Mouse (Mus musculus): Measurements from ENCODE around the gene Dcun1d1. TPM values are rescaled to one million over a fixed set of nuclear protein-coding genes. Genes with fewer than 3 reads are reported as not detected.

Dcun1d1 gene
- polyA plus RNA-seq (2014; fragmentation: Nextera tagmentation; extraction: Ambion mirVana), result 93.3 and 103 TPM in 2 replicates

DNA sequence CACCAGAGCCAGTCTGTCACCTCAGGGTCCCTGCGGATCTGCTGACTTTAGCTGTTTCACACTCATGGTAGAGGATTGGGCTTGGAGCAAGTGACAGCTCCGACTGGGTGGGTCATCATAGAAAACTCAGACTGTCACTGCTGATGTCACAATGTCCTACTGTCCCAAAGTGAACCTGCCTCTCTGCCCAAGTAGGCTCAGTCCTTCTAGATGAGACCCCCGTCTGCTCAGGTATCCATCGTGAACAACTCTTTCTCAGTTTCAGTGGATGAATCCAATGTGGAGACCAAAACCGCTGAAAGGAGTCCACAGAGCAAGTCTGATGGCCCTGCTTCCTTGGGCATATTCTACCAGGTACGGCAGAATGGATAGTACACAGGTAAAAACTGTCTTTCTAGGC is at the start of gene Dcun1d1:
TSS of gene Dcun1d1 (minus strand) at position 101 of the 400 bp plus-strand sequence.
- Histone ChIP-seq H3K9me3 (ENCODE audit: control insufficient read depth, low read depth, low read length) (no peaks in the 10 kb centered on the region), H3K4me2 (replicated peaks; ENCODE audit: low read depth, low read length) (no peak within 1 kb of the TSS), H3K27ac (ENCODE audit: low read length) (no peak within 1 kb of the TSS), H3K4me1 (ENCODE audit: control insufficient read depth, insufficient read depth, low read length) (peaks cover 6% of the 10 kb centered on the region; the same call in 1 of the 2 replicates), H3K4me3 (ENCODE audit: low read depth, low read length) (no peak within 1 kb of the TSS), H3K9ac (replicated peaks; ENCODE audit: low read depth, low read length) (no peak within 1 kb of the TSS), H3K27me3 (ENCODE audit: control insufficient read depth, insufficient read depth, low read length) (no peaks in the 10 kb centered on the region), H3K36me3 (ENCODE audit: control insufficient read depth, insufficient read depth, low read length) (peaks cover 7% of the 10 kb centered on the region; the same call in 1 of the 2 replicates)
- no peak for ATAC-seq (ENCODE audit: insufficient number of reproducible peaks, insufficient read depth, low FRiP score, low read depth)
- 90% methylated on average over 6 of the region's 6 CpGs for WGBS

DNA sequence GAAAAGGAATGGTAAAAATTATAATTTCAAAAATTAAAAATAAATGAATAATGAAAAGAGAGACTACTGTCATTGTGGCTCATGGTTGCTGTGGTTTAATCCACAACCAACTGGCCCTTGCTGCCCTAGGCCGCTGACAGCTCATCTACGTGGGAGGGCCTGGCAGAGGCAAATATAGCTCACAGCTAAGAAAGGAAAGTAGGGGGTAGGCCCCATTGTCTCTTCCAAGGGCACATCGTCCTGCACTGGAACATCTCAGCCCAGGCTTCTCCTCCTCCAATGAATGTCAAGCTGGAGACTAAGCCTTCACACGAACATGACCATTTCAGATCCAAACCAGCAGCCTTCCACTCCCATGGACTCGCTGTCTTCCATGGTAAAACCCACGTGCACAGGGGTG is 49.0 kb upstream of the Dcun1d1 start:
- Histone ChIP-seq H3K27ac (ENCODE audit: low read length) (no peak overlapping the region), H3K9me3 (ENCODE audit: control insufficient read depth, low read depth, low read length) (no peaks in the 10 kb centered on the region), H3K36me3 (ENCODE audit: control insufficient read depth, insufficient read depth, low read length) (peaks cover 30% of the 10 kb centered on the region), H3K4me1 (ENCODE audit: control insufficient read depth, insufficient read depth, low read length) (no peaks in the 10 kb centered on the region), H3K9ac (replicated peaks; ENCODE audit: low read depth, low read length) (no peak overlapping the region), H3K4me2 (replicated peaks; ENCODE audit: low read depth, low read length) (no peak overlapping the region), H3K27me3 (ENCODE audit: control insufficient read depth, insufficient read depth, low read length) (no peaks in the 10 kb centered on the region), H3K4me3 (ENCODE audit: low read depth, low read length) (no peak overlapping the region)
- ATAC-seq (ENCODE audit: insufficient number of reproducible peaks, insufficient read depth, low FRiP score, low read depth), result no peak
- 94% methylated on average over 6 of the region's 6 CpGs for WGBS

GRCm38 (mm10) chr3:35973551-35973950 is 36.3 kb upstream of the Dcun1d1 start:
- no peaks in the 10 kb centered on the region for H3K27me3 ChIP-seq (ENCODE audit: control insufficient read depth, insufficient read depth, low read length)
- ATAC-seq (ENCODE audit: insufficient number of reproducible peaks, insufficient read depth, low FRiP score, low read depth), result no peak
- peaks cover 23% of the 10 kb centered on the region for H3K36me3 ChIP-seq (ENCODE audit: control insufficient read depth, insufficient read depth, low read length)
- H3K9me3 ChIP-seq (ENCODE audit: control insufficient read depth, low read depth, low read length), result no peaks in the 10 kb centered on the region
- whole genome bisulfite sequencing, result 71% methylated on average over 7 of the region's 7 CpGs
- no peak overlapping the region for H3K4me2 ChIP-seq (replicated peaks; ENCODE audit: low read depth, low read length)
- no peak overlapping the region for H3K27ac ChIP-seq (ENCODE audit: low read length)
- H3K4me1 ChIP-seq (ENCODE audit: control insufficient read depth, insufficient read depth, low read length), result no peaks in the 10 kb centered on the region
- no peak overlapping the region for H3K4me3 ChIP-seq (ENCODE audit: low read depth, low read length)
- H3K9ac ChIP-seq (replicated peaks; ENCODE audit: low read depth, low read length), result no peak overlapping the region

GRCm38 (mm10) chr3:35972985-35973384 is 35.7 kb upstream of the Dcun1d1 start:
- H3K36me3 ChIP-seq (ENCODE audit: control insufficient read depth, insufficient read depth, low read length), result peaks cover 23% of the 10 kb centered on the region
- 77% methylated on average over 4 of the region's 4 CpGs for WGBS
- H3K27ac ChIP-seq (ENCODE audit: low read length), result no peak overlapping the region
- H3K27me3 ChIP-seq (ENCODE audit: control insufficient read depth, insufficient read depth, low read length), result no peaks in the 10 kb centered on the region
- no peak overlapping the region for H3K9ac ChIP-seq (replicated peaks; ENCODE audit: low read depth, low read length)
- H3K4me2 ChIP-seq (replicated peaks; ENCODE audit: low read depth, low read length), result no peak overlapping the region
- H3K4me3 ChIP-seq (ENCODE audit: low read depth, low read length), result no peak overlapping the region
- no peak for ATAC-seq (ENCODE audit: insufficient number of reproducible peaks, insufficient read depth, low FRiP score, low read depth)
- no peaks in the 10 kb centered on the region for H3K9me3 ChIP-seq (ENCODE audit: control insufficient read depth, low read depth, low read length)
- no peaks in the 10 kb centered on the region for H3K4me1 ChIP-seq (ENCODE audit: control insufficient read depth, insufficient read depth, low read length)

DNA sequence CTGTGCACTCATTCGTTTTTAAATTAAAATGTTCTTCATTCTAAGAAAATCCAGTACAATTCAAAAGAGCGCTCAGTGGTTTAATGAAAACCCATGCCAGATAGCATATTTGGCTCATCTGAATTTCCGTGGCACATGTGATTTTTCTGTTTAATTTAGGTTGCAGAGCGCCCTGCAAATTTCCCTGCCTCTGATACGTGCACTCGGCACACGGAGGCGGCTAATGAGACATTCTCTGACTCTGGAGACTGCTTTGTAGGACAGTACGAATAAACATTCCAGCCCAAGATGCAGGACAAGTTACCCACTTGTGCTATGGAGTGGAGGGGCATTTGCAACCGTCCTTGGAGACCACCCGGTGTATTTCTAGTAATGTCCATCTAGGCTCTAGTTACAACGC is 33.9 kb upstream of the Dcun1d1 start:
- Histone ChIP-seq H3K4me2 (replicated peaks; ENCODE audit: low read depth, low read length) (no peak overlapping the region), H3K9ac (replicated peaks; ENCODE audit: low read depth, low read length) (no peak overlapping the region), H3K4me3 (ENCODE audit: low read depth, low read length) (no peak overlapping the region), H3K27ac (ENCODE audit: low read length) (no peak overlapping the region), H3K36me3 (ENCODE audit: control insufficient read depth, insufficient read depth, low read length) (peaks cover 20% of the 10 kb centered on the region), H3K4me1 (ENCODE audit: control insufficient read depth, insufficient read depth, low read length) (no peaks in the 10 kb centered on the region), H3K27me3 (ENCODE audit: control insufficient read depth, insufficient read depth, low read length) (no peaks in the 10 kb centered on the region), H3K9me3 (ENCODE audit: control insufficient read depth, low read depth, low read length) (no peaks in the 10 kb centered on the region)
- no peak for ATAC-seq (ENCODE audit: insufficient number of reproducible peaks, insufficient read depth, low FRiP score, low read depth)
- 92% methylated on average over 12 of the region's 12 CpGs for WGBS

DNA sequence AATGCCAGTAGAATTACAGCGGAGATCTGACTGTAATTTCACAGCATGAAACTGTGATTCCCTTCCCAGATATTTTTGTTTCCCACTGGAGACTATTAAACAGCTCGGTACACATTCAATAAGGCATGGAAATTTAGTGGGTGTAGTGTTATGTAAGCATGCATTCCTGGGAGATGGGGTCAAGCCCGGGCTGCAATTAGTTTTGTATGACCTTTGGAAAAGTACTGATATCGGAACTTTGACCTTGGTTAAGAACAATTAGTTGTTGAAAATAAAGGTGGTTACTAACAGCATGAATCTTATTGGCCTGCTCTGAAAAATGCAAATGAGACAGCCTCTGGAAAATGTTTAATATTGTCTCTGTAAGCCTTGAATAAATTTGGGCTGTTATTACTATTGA is 33.2 kb upstream of the Dcun1d1 start:
- Histone ChIP-seq H3K27ac (ENCODE audit: low read length) (no peak overlapping the region), H3K9me3 (ENCODE audit: control insufficient read depth, low read depth, low read length) (no peaks in the 10 kb centered on the region), H3K4me1 (ENCODE audit: control insufficient read depth, insufficient read depth, low read length) (no peaks in the 10 kb centered on the region), H3K9ac (replicated peaks; ENCODE audit: low read depth, low read length) (no peak overlapping the region), H3K27me3 (ENCODE audit: control insufficient read depth, insufficient read depth, low read length) (no peaks in the 10 kb centered on the region), H3K4me2 (replicated peaks; ENCODE audit: low read depth, low read length) (no peak overlapping the region), H3K4me3 (ENCODE audit: low read depth, low read length) (no peak overlapping the region), H3K36me3 (ENCODE audit: control insufficient read depth, insufficient read depth, low read length) (peaks cover 20% of the 10 kb centered on the region)
- ATAC-seq (ENCODE audit: insufficient number of reproducible peaks, insufficient read depth, low FRiP score, low read depth), result no peak
- 85% methylated on average over 4 of the region's 4 CpGs for WGBS

DNA sequence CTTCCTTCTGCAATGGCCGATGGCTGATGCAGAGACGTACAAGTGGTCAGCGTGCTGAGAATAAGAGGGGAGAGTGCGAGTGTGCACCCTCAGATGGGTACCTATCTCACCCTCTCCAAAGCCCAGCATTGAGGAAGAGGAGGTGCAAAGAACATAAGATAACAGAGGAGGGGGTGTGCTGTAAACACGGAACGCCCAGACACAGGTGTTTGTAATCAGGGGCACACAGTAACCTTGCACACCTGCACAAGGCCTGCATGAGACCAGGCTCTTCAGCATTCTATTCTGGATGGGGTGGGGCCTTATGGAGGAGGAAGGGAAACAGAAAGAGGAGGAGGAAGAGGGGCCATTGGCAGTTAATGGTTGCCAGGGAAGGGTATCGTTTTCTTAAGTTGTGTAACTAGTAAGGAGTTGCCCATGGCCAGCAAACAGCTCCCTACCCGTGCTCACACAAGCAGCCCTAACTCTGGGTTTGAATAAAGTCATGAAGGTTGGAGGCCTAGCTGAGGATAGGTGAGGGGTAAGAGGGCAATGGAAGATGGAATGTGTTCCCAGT is 30.2 kb upstream of the Dcun1d1 start:
- Histone ChIP-seq H3K27ac (ENCODE audit: low read length) (no peak overlapping the region), H3K36me3 (ENCODE audit: control insufficient read depth, insufficient read depth, low read length) (peaks cover 16% of the 10 kb centered on the region), H3K9ac (replicated peaks; ENCODE audit: low read depth, low read length) (no peak overlapping the region), H3K27me3 (ENCODE audit: control insufficient read depth, insufficient read depth, low read length) (no peaks in the 10 kb centered on the region), H3K4me3 (ENCODE audit: low read depth, low read length) (no peak overlapping the region), H3K4me2 (replicated peaks; ENCODE audit: low read depth, low read length) (no peak overlapping the region), H3K9me3 (ENCODE audit: control insufficient read depth, low read depth, low read length) (no peaks in the 10 kb centered on the region), H3K4me1 (ENCODE audit: control insufficient read depth, insufficient read depth, low read length) (no peaks in the 10 kb centered on the region)
- 88% methylated on average over 8 of the region's 8 CpGs for WGBS
- no peak for ATAC-seq (ENCODE audit: insufficient number of reproducible peaks, insufficient read depth, low FRiP score, low read depth)

- ATAC-seq (ENCODE audit: insufficient number of reproducible peaks, insufficient read depth, low FRiP score, low read depth), result no peak
- Histone ChIP-seq H3K4me3 (ENCODE audit: low read depth, low read length) (no peak overlapping the region), H3K9me3 (ENCODE audit: control insufficient read depth, low read depth, low read length) (no peaks in the 10 kb centered on the region), H3K27me3 (ENCODE audit: control insufficient read depth, insufficient read depth, low read length) (no peaks in the 10 kb centered on the region), H3K4me2 (replicated peaks; ENCODE audit: low read depth, low read length) (no peak overlapping the region), H3K9ac (replicated peaks; ENCODE audit: low read depth, low read length) (no peak overlapping the region), H3K4me1 (ENCODE audit: control insufficient read depth, insufficient read depth, low read length) (no peaks in the 10 kb centered on the region), H3K27ac (ENCODE audit: low read length) (no peak overlapping the region), H3K36me3 (ENCODE audit: control insufficient read depth, insufficient read depth, low read length) (peaks cover 10% of the 10 kb centered on the region)
- 86% methylated on average over 2 of the region's 2 CpGs for WGBS
Measured at GRCm38 (mm10) chr3:35966493-35966892, 29.2 kb upstream of the Dcun1d1 start.

GRCm38 (mm10) chr3:35964928-35965327 is 27.7 kb upstream of the Dcun1d1 start:
- Histone ChIP-seq H3K9ac (replicated peaks; ENCODE audit: low read depth, low read length) (no peak overlapping the region), H3K36me3 (ENCODE audit: control insufficient read depth, insufficient read depth, low read length) (peaks cover 6% of the 10 kb centered on the region; the same call in 1 of the 2 replicates), H3K27me3 (ENCODE audit: control insufficient read depth, insufficient read depth, low read length) (no peaks in the 10 kb centered on the region), H3K4me1 (ENCODE audit: control insufficient read depth, insufficient read depth, low read length) (no peaks in the 10 kb centered on the region), H3K27ac (ENCODE audit: low read length) (no peak overlapping the region), H3K4me2 (replicated peaks; ENCODE audit: low read depth, low read length) (no peak overlapping the region), H3K9me3 (ENCODE audit: control insufficient read depth, low read depth, low read length) (no peaks in the 10 kb centered on the region), H3K4me3 (ENCODE audit: low read depth, low read length) (no peak overlapping the region)
- no peak for ATAC-seq (ENCODE audit: insufficient number of reproducible peaks, insufficient read depth, low FRiP score, low read depth)
- WGBS, result 81% methylated on average over 4 of the region's 4 CpGs

Data from stomach, embryonic 14.5 days (tissue).